Mouse (Mus musculus) hindbrain, embryonic 12.5 days (tissue): ENCODE measurements around the gene Smarcad1. TPM values are rescaled to one million over a fixed set of nuclear protein-coding genes. Genes with fewer than 3 reads are reported as not detected.
"Not testable (repeated sequence)": the region's sequence is repeated elsewhere in the genome, so short reads cannot be mapped to it uniquely, and the experiment has no call there.

Source experiments
- ATAC-seq: fragments of 200-750 bp; cut with Nextera tagmentation; 2 replicates; pipeline ENCODE4 v1.8.0; 2017; ENCODE audit warnings: moderate TSS enrichment; ENCODE audit not compliant: low FRiP score
- H3K27ac ChIP-seq: fragments of 300-500 bp; sonication (generic); 2 replicates; pipeline ENCODE4 v1.5.1; 2016; ENCODE audit warnings: mild to moderate bottlenecking
- H3K27me3 ChIP-seq: fragments of 300-500 bp; sonication (generic); 2 replicates; pipeline ENCODE4 v1.6.1; 2016; ENCODE audit warnings: mild to moderate bottlenecking
- H3K36me3 ChIP-seq: fragments of 300-500 bp; sonication (generic); 2 replicates; pipeline ENCODE4 v1.6.1; 2016; ENCODE audit warnings: mild to moderate bottlenecking
- H3K4me1 ChIP-seq: fragments of 300-500 bp; sonication (generic); 2 replicates; pipeline ENCODE4 v1.6.1; 2016
- H3K4me2 ChIP-seq: fragments of 300-500 bp; sonication (generic); replicated peaks from 2 replicates; pipeline ENCODE4 v1.6.1; 2016; ENCODE audit warnings: mild to moderate bottlenecking
- H3K4me3 ChIP-seq: fragments of 300-500 bp; sonication (generic); 2 replicates; pipeline ENCODE4 v1.5.1; 2016; ENCODE audit warnings: mild to moderate bottlenecking
- H3K9ac ChIP-seq: fragments of 300-500 bp; sonication (generic); 2 replicates; pipeline ENCODE4 v1.6.1; 2016; ENCODE audit warnings: mild to moderate bottlenecking, moderate library complexity
- H3K9me3 ChIP-seq: fragments of 300-500 bp; sonication (generic); replicated peaks from 2 replicates; pipeline ENCODE4 v1.6.1; 2016; ENCODE audit warnings: mild to moderate bottlenecking
- WGBS: fragments of 180-500 bp; shearing (Covaris S2); methylation state at CpG from one replicate; pipeline ENCODE4 v1.1.7; 2016; 5-methylcytosine and 5-hydroxymethylcytosine counted together
- polyA plus RNA-seq: library from polyadenylated mRNA; unstranded; fragments of >200 nt; fragmentation: Nextera tagmentation; extraction: Ambion mirVana; gene quantifications from 2 replicates; pipeline ENCODE4 v1.2.1, GENCODE M21; 2016

Smarcad1 gene
- polyA plus RNA-seq, 1 experiment from 2014 or later: 134 TPM

DNA sequence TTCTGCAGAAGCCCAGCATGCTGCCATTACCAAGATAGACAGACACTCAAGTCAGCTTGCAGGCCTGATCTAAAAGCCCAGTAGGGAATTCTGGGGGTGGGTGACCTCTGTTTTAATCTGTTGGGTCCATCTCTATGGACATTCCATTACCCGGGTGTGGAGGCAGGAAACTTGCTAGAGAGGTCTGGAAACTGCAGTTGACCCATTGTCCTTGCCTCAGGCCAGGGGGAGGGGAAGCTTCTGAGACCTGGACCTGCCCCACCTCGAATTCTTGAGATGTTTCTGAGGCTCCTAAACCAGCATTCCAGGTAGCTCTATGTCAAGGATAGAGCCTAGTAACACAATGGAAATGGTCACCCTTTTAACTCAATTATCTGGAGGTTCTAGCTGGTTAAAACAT is 17.7 kb upstream of the Smarcad1 start:
- no peaks in the 10 kb centered on the region for H3K9me3 ChIP-seq
- WGBS: 47% methylated on average over 2 of the region's 2 CpGs
- ATAC-seq: no peak

DNA sequence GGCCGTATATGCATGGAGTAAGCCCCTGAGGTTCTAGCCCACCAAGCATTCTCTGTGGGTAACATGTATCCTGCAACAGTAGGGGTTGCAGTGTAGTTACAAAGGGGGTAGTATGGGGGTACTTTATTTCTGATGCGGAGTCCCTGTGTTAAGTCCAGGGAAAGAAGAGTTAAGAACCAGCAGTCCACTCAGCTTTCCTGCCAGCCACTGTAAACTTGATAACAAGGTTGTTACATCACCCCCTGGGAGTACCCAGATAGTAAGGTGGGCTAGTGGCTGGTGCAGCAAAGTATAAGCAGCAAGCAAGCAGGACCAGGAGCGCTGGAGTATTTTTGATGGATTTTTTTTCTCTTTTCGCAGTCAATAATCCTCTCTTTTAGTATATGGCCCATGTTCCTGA is 17.3 kb upstream of the Smarcad1 start:
- Histone ChIP-seq H3K9me3 (no peaks in the 10 kb centered on the region), H3K4me1 (no peaks in the 10 kb centered on the region), H3K27ac (no peak overlapping the region), H3K9ac (no peak overlapping the region), H3K4me2 (no peak overlapping the region), H3K27me3 (no peaks in the 10 kb centered on the region), H3K36me3 (no peaks in the 10 kb centered on the region), H3K4me3 (no peak overlapping the region)
- ATAC-seq: no peak
- WGBS: 96% methylated on average over 4 of the region's 4 CpGs

More for the DNA sequence above, 17.7 kb upstream of the Smarcad1 start:
- Histone ChIP-seq H3K4me2 (no peak overlapping the region), H3K36me3 (no peaks in the 10 kb centered on the region), H3K4me1 (no peaks in the 10 kb centered on the region), H3K27ac (no peak overlapping the region), H3K4me3 (no peak overlapping the region), H3K9ac (no peak overlapping the region), H3K27me3 (no peaks in the 10 kb centered on the region)

DNA sequence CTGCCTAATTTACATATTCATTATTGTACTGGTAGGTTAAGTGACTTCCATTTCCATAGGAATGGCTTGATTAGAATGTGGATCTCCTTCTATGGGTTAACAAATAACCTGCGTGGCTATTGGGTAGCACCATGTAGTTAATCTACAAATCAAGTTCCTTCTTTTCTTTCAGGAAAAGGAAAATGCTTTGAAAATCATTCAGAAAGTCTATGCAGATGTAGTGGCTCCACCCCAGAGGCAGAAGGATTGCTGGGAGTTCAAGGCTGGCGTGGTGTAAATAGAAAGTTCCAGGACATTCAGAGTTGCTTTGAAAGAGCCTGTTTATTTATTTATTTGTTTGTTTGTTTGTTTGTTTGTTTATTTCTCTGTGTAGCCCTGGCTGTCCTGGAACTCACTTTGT is 7.7 kb upstream of the Smarcad1 start:
- Histone ChIP-seq H3K4me2 (no peak overlapping the region), H3K9ac (no peak overlapping the region), H3K4me3 (no peak overlapping the region), H3K36me3 (no peaks in the 10 kb centered on the region), H3K27me3 (no peaks in the 10 kb centered on the region), H3K9me3 (peaks cover 3% of the 10 kb centered on the region; the same call in 1 of the 2 replicates), H3K4me1 (no peaks in the 10 kb centered on the region), H3K27ac (no peak overlapping the region)
- no peak for ATAC-seq
- 80% methylated on average over 2 of the region's 2 CpGs for WGBS

DNA sequence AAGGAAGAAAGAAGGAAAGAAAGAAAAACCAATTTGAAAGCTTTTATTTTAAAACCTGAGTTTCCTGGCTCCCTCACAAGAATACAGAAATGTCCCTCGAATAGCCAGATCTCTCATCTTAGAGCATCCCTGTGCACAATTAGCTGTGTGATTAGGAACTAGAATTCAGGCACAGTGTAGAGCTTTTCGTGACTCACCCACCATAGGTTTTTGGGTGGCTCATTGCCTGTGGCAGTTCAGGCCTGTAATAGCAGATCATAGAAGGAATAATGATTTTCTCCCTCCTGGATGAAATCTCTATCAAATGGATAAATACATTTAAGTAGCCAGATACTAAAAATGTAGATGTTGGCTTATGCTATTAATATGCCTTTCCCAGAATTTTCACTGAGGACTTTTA is 6.9 kb upstream of the Smarcad1 start:
- no peaks in the 10 kb centered on the region for H3K4me1 ChIP-seq
- no peak overlapping the region for H3K9ac ChIP-seq
- no peaks in the 10 kb centered on the region for H3K27me3 ChIP-seq
- no peak overlapping the region for H3K4me2 ChIP-seq
- no peak overlapping the region for H3K27ac ChIP-seq
- H3K9me3 ChIP-seq: peaks cover 3% of the 10 kb centered on the region; the same call in 1 of the 2 replicates
- no peak for ATAC-seq
- no peak overlapping the region for H3K4me3 ChIP-seq
- H3K36me3 ChIP-seq: no peaks in the 10 kb centered on the region
- WGBS: 90% methylated on average over 2 of the region's 2 CpGs

DNA sequence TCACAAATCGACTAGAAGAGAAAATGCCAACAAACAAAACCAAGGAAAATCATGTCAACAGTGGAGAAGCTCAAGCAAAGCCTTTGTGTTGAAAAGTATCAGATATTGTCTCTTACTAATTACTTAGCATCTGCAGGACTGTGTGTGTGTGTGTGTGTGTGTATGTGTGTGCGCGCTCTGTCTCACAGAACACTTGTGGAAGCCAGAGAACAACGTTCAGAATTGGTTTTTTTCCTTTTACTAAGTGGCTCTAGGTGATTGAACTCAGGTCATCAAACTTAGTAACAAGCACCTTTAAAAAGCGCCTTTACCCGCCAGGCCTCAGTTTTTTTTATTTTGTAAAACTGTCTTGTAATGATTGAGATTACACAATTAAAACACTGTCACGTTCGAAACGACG is 451 bp upstream of the Smarcad1 start:
- Histone ChIP-seq H3K4me1 (peaks cover 13% of the 10 kb centered on the region), H3K4me2 (peak overlapping the region; percentile 76), H3K27ac (peak overlapping the region; percentile 99), H3K27me3 (no peaks in the 10 kb centered on the region), H3K9ac (peak overlapping the region; percentile 87), H3K9me3 (peaks cover 3% of the 10 kb centered on the region; the same call in 1 of the 2 replicates), H3K36me3 (peaks cover 28% of the 10 kb centered on the region), H3K4me3 (peak overlapping the region; percentile 84)
- WGBS: 44% methylated on average over 10 of the region's 10 CpGs
- peak; percentile 54 for ATAC-seq

DNA sequence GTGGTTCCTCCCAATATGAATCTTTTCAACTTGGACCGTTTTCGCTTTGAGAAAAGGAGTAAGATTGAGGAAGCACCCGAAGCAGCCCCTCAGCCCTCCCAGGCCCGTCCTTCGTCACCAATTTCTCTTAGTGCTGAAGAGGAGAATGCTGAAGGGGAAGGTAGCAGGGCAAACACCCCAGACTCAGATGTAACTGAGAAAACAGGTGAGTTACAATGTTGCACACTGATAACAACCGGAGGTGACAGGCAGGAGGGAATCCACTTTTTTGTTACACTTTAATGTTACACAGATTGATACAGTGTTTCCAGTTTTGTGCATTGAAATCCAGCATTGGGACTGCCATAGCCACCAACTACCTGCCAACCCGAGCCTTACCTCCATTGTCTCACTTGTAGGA is 858 bp downstream of the Smarcad1 start:
- peak overlapping the region; percentile 99 for H3K27ac ChIP-seq
- no peaks in the 10 kb centered on the region for H3K27me3 ChIP-seq
- ATAC-seq: no peak
- H3K4me3 ChIP-seq: peak overlapping the region; percentile 84
- peak overlapping the region; percentile 87 for H3K9ac ChIP-seq
- H3K4me1 ChIP-seq: peaks cover 13% of the 10 kb centered on the region
- peaks cover 34% of the 10 kb centered on the region for H3K36me3 ChIP-seq
- H3K9me3 ChIP-seq: no peaks in the 10 kb centered on the region
- WGBS: 10% methylated on average over 7 of the region's 7 CpGs
- peak overlapping the region; percentile 76 for H3K4me2 ChIP-seq

DNA sequence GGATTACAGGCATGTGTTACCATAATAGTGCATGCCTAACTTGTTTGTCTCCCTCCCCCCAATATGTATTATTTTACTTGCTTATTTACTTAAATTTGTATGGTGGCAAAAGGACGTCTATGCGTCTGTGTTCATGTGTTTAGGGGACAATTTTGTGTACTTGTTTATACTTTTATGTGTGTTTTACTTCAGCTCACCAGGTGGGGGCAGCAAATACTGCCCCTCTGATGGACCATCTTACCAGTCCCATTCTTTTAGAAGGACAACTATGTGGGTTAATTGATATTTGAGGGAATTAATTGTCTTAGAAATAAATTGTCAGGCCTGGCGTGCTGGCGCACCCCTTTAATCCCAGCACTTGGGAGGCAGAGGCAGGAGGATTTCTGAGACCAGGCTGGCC is 6.7 kb downstream of the Smarcad1 start:
- no peak for ATAC-seq
- Histone ChIP-seq H3K4me1 (peaks cover 2% of the 10 kb centered on the region), H3K9ac (no peak overlapping the region), H3K4me3 (no peak overlapping the region), H3K4me2 (no peak overlapping the region), H3K27ac (no peak overlapping the region), H3K36me3 (peaks cover 83% of the 10 kb centered on the region), H3K27me3 (no peaks in the 10 kb centered on the region), H3K9me3 (no peaks in the 10 kb centered on the region)
- WGBS: 96% methylated on average over 4 of the region's 4 CpGs

DNA sequence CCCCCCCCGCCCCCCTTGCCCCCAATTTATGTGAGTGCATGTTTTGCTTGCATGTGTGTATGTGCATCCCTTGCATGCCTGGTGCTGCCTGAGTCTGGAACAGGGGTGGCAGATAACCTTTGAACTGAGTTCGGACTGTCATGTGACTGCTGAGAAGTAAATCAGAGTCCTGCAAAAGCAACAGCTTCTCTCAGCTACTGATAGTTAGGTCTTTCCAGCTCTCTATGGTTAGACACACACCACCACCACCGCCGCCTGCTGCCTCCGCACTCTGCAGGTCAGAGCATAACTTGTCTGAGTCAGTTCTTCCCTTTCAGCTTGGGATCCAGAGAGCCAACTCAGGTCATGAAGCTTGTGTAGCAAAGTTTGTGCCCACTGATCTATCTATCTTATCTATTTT is 14.2 kb downstream of the Smarcad1 start:
- no peak overlapping the region for H3K9ac ChIP-seq
- WGBS: 95% methylated on average over 5 of the region's 5 CpGs
- ATAC-seq: no peak
- no peaks in the 10 kb centered on the region for H3K9me3 ChIP-seq
- no peak overlapping the region for H3K4me3 ChIP-seq
- H3K27me3 ChIP-seq: no peaks in the 10 kb centered on the region
- peaks cover 64% of the 10 kb centered on the region for H3K36me3 ChIP-seq
- no peak overlapping the region for H3K27ac ChIP-seq
- no peak overlapping the region for H3K4me2 ChIP-seq
- H3K4me1 ChIP-seq: no peaks in the 10 kb centered on the region

DNA sequence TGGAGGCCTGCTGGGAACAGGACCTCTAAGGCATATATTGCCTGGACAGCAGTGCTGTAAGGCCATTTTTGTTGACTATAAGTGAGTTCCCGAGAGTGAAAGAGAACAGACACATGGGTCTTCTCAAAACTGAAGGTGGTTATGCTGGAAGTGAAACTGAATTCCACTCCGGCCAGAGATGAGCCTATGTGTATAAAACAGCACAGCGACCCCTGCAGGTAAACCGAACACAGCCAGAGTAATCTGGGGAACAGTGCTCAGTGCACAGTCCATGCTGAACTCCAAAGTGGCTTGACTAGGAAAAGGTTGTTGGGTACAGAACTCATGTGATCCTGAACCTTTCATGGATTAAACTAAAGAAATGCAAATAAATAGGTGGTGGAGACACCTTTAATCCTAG is 14.8 kb downstream of the Smarcad1 start:
- not testable (repeated sequence) for H3K4me2 ChIP-seq, H3K9me3 ChIP-seq, H3K27me3 ChIP-seq, H3K9ac ChIP-seq, H3K4me3 ChIP-seq, ATAC-seq, H3K4me1 ChIP-seq, H3K27ac ChIP-seq
- WGBS: 91% methylated on average over 4 of the region's 4 CpGs
- peaks cover 65% of the 10 kb centered on the region for H3K36me3 ChIP-seq

DNA sequence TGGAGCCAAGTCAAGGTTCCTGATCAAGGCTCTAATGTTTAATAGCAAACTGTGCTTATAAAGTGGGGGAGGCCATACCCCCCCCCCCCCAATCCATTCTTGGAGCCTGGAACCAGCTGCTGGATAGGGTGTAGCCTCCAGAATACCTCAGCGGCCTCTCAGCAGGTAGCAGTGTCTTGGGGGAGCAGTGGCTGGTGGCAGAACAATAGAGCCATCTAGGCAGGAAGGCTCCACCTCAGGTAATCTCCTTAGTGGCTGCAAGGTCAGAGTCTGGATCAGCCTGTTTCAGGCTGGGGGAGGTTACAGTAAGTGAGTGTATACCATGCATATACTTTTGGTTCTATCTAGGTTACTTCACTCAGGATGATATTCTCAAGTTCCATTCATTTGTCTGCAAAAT is 18.7 kb downstream of the Smarcad1 start:
- Histone ChIP-seq H3K36me3 (peaks cover 64% of the 10 kb centered on the region), H3K9me3 (no peaks in the 10 kb centered on the region), H3K27ac (no peak overlapping the region), H3K4me1 (no peaks in the 10 kb centered on the region), H3K27me3 (no peaks in the 10 kb centered on the region), H3K4me2 (no peak overlapping the region), H3K9ac (no peak overlapping the region), H3K4me3 (no peak overlapping the region)
- no peak for ATAC-seq
- 96% methylated on average over 1 of the region's 1 CpGs for WGBS

DNA sequence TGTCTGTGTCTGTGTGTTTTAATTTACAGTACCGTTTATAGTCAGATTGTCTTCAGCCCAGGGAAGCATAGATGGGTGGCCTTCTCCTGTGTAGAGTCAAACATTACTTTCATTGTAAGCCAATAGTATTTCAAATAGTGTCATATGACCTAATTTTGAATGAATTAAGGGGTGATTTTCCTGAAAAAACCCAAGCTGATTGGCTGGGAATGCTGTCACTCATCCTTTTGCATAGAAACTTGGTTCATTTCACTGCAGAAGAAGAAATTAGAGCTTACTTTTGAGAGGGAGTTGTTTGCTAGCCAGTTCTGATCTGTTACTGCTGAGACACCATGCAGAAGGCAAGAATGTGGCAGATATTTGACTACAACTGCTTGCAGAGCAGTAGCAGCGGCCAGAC is 32.8 kb downstream of the Smarcad1 start:
- no peak overlapping the region for H3K4me2 ChIP-seq
- H3K27me3 ChIP-seq: no peaks in the 10 kb centered on the region
- 86% methylated on average over 2 of the region's 2 CpGs for WGBS
- no peak overlapping the region for H3K9ac ChIP-seq
- no peaks in the 10 kb centered on the region for H3K9me3 ChIP-seq
- peaks cover 48% of the 10 kb centered on the region for H3K36me3 ChIP-seq
- H3K4me1 ChIP-seq: no peaks in the 10 kb centered on the region
- ATAC-seq: no peak
- no peak overlapping the region for H3K27ac ChIP-seq
- H3K4me3 ChIP-seq: no peak overlapping the region

DNA sequence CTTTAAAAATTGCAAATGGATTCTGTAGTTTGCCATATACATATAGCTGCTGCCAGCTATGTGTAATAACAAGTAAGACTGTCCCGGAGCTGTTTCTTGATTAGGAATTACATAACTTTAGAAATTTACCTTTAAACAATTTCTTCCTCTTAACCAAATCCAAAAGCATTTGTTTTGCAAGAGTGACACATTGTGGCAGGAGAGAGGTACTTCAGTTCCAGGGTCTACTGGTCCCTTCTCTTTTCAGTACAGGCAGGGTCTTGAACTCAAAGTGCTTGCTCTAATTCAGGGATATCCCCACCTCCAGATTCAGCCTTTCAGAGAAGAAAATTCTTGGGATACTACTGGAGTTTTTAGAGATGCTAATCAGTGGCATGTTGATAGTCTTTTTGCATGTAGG is 36.8 kb downstream of the Smarcad1 start:
- no peak overlapping the region for H3K9ac ChIP-seq
- H3K27ac ChIP-seq: no peak overlapping the region
- no peaks in the 10 kb centered on the region for H3K4me1 ChIP-seq
- no peak overlapping the region for H3K4me3 ChIP-seq
- H3K9me3 ChIP-seq: no peaks in the 10 kb centered on the region
- ATAC-seq: no peak
- peaks cover 32% of the 10 kb centered on the region for H3K36me3 ChIP-seq
- WGBS: 88% methylated on average over 1 of the region's 1 CpGs
- H3K4me2 ChIP-seq: no peak overlapping the region
- H3K27me3 ChIP-seq: no peaks in the 10 kb centered on the region

DNA sequence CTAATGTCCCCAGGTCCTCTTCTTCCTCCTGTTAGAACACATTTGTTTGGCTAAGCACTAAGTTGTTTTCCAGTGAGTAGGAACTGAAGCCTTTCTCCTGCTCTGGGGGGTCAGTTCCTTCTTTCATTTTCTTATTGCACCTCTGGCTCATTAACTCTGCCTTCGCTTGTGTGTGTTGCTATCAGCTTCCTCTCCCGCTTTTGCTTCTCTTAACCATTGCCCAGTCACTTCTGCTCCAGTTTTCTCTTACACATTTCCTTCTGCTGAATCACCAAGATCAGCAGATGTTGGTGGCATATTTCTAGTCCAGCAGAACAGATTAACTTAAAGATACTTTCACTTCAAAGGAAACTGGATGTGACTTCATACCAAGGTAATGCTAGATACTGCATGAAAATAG is 72.5 kb downstream of the Smarcad1 start:
- ATAC-seq: no peak
- whole genome bisulfite sequencing: 84% methylated on average over 2 of the region's 2 CpGs
- Histone ChIP-seq H3K27me3 (no peaks in the 10 kb centered on the region), H3K9me3 (no peaks in the 10 kb centered on the region), H3K36me3 (peaks cover 48% of the 10 kb centered on the region), H3K4me2 (no peak overlapping the region), H3K27ac (no peak overlapping the region), H3K4me1 (no peaks in the 10 kb centered on the region), H3K9ac (no peak overlapping the region), H3K4me3 (no peak overlapping the region)
